Mouse (Mus musculus) midbrain, embryonic 11.5 days (tissue): Measurements from ENCODE around the gene H2al1j. TPM values are rescaled to one million over a fixed set of nuclear protein-coding genes. Genes with fewer than 3 reads are reported as not detected.

Experiments used
- ATAC-seq: fragments of 200-750 bp; cut with Nextera tagmentation; 2 replicates; pipeline ENCODE4 v1.8.0; 2017; ENCODE audit warnings: moderate TSS enrichment, moderate library complexity; ENCODE audit not compliant: low FRiP score
- DNase-seq: peaks from one replicate; pipeline ENCODE4 v3.0.0; 2015; ENCODE audit warnings: low spot score; ENCODE audit errors: missing footprints
- H3K27ac ChIP-seq: fragments of 300-500 bp; sonication (generic); 2 replicates; pipeline ENCODE4 v1.5.1; 2014; ENCODE audit warnings: low read depth, low read length
- H3K27me3 ChIP-seq: fragments of 300-500 bp; sonication (generic); 2 replicates; pipeline ENCODE4 v1.6.1; 2014; ENCODE audit warnings: mild to moderate bottlenecking, low read length, moderate library complexity, mixed read lengths; ENCODE audit not compliant: control insufficient read depth, insufficient read depth
- H3K36me3 ChIP-seq: fragments of 300-500 bp; sonication (generic); 2 replicates; pipeline ENCODE4 v1.6.1; 2014; ENCODE audit warnings: mild to moderate bottlenecking, low read length, moderate library complexity, mixed read lengths; ENCODE audit not compliant: control insufficient read depth, insufficient read depth
- H3K4me1 ChIP-seq: fragments of 300-500 bp; sonication (generic); 2 replicates; pipeline ENCODE4 v1.6.1; 2014; ENCODE audit warnings: low read length; ENCODE audit not compliant: control insufficient read depth, insufficient read depth
- H3K4me2 ChIP-seq: fragments of 300-500 bp; sonication (generic); 2 replicates; pipeline ENCODE4 v1.6.1; 2014; ENCODE audit warnings: mild to moderate bottlenecking, moderate library complexity
- H3K4me3 ChIP-seq: fragments of 300-500 bp; sonication (generic); 2 replicates; pipeline ENCODE4 v1.5.1; 2014; ENCODE audit warnings: low read depth, low read length
- H3K9ac ChIP-seq: fragments of 300-500 bp; sonication (generic); 2 replicates; pipeline ENCODE4 v1.6.1; 2014; ENCODE audit warnings: low read length
- H3K9me3 ChIP-seq: fragments of 300-500 bp; sonication (generic); 2 replicates; pipeline ENCODE4 v1.6.1; 2016; ENCODE audit warnings: low read length; ENCODE audit not compliant: control insufficient read depth
- WGBS: fragments of 180-500 bp; shearing (Covaris S2); extraction: QIAGEN DNeasy Blood & Tissue Kit; methylation state at CpG from one replicate; pipeline ENCODE4 v1.1.7; 2014; 5-methylcytosine and 5-hydroxymethylcytosine counted together
- polyA plus RNA-seq: library from polyadenylated mRNA; unstranded; fragments of >200 nt; fragmentation: Nextera tagmentation; extraction: Ambion mirVana; gene quantifications from 2 replicates; pipeline ENCODE4 v1.2.1, GENCODE M21; 2014

Gene H2al1j
- polyA plus RNA-seq, 1 experiment from 2014 or later: not detected

DNA sequence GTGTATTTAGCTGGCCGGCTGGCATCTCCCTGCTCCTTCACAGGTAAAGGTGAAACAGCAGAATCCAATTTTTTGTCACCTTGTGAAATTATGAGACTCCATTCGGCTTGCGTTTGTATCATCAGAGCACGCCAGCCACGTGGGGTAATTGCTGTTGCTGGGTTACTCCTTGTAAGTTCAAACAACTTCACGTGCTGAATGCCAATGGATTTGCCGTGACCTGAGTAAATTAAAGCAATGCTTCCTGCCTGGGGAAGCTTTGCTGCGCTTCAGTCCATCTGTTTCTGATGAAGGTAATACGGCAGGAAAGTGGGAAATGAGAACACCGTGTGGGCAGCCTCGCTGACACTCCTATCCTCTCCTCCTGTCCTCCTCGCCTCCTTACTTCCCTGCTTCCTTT, 37.5 kb downstream of the H2al1j start:
- DNase-seq: no peak
- H3K36me3 ChIP-seq: no peaks in the 10 kb centered on the region
- 59% methylated on average over 12 of the region's 12 CpGs for WGBS

More for the DNA sequence above, 37.5 kb downstream of the H2al1j start:
- Histone ChIP-seq H3K9me3 (no peaks in the 10 kb centered on the region), H3K9ac (no peak overlapping the region), H3K27me3 (peaks cover 3% of the 10 kb centered on the region; the same call in 1 of the 2 replicates), H3K4me1 (no peaks in the 10 kb centered on the region), H3K27ac (no peak overlapping the region), H3K4me2 (no peak overlapping the region), H3K4me3 (no peak overlapping the region)
- ATAC-seq: no peak

Other genes with a start within 250 kb of the H2al1j start
- gene H2al1a, start 28.6 kb upstream of the H2al1j start, polyA plus RNA-seq: not detected in 2 replicates
- not detected in 2 replicates for gene H2al1b, start 25.4 kb upstream of the H2al1j start, polyA plus RNA-seq
- gene H2al1c, start 22.2 kb upstream of the H2al1j start, polyA plus RNA-seq: not detected in 2 replicates
- not detected in 2 replicates for gene H2al1d, start 19.0 kb upstream of the H2al1j start, polyA plus RNA-seq
- gene H2al1e, start 15.9 kb upstream of the H2al1j start, polyA plus RNA-seq: not detected in 2 replicates
- gene H2al1f, start 12.7 kb upstream of the H2al1j start, polyA plus RNA-seq: not detected in 2 replicates
- gene H2al1g, start 9.6 kb upstream of the H2al1j start, polyA plus RNA-seq: not detected in 2 replicates
- not detected in 2 replicates for gene H2al1h, start 6.3 kb upstream of the H2al1j start, polyA plus RNA-seq
- gene H2al1i, start 3.2 kb upstream of the H2al1j start, polyA plus RNA-seq: not detected in 2 replicates